ENCODE assay signal across 8 mouse cellular contexts in the genomic region with DNA sequence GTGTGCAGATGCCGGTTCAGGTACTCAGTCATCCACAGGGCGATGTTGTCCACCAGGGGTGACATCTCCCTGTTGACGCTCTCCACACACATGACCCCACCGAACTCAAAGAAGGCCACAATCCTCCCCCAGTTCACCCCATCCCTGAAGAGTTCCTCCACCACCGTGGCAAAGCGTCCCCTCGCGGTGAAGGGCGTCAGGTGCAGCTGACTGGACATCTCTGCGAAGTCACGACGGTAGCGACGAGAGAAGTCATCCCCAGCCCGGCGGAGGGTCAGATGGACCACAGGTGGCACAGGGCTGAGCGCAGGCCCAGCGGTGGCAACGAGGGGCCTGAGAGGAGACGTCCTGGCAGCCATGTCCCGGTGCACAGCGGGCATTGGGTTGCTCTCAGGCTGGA. TPM values are rescaled to one million over a fixed set of nuclear protein-coding genes. Genes with fewer than 3 reads are reported as not detected.
DNase-seq lines count a peak whose midpoint lies in the region; ATAC-seq and TF ChIP-seq lines count a peak whose summit lies in the region.

No protein-coding gene starts in this region.

- no peaks in the 10 kb centered on the region for H3K9me3 ChIP-seq in embryonic facial prominence, embryonic 14.5 days (ENCODE audit: control insufficient read depth, low read length)
- no peaks in the 10 kb centered on the region for H3K9me3 ChIP-seq in heart, embryonic 13.5 days
- no peaks in the 10 kb centered on the region for H3K9me3 ChIP-seq in kidney, embryonic 14.5 days (ENCODE audit: control insufficient read depth, low read length)
- no peaks in the 10 kb centered on the region for H3K9me3 ChIP-seq in liver, postnatal 0 days (ENCODE audit: low read length)
- no peaks in the 10 kb centered on the region for H3K9me3 ChIP-seq in stomach, embryonic 14.5 days (ENCODE audit: control insufficient read depth, low read depth, low read length)

- peaks cover 30% of the 10 kb centered on the region for H3K4me1 ChIP-seq in embryonic facial prominence, embryonic 14.5 days (ENCODE audit: control insufficient read depth, insufficient read depth, low read length)
- H3K4me1 ChIP-seq in heart, embryonic 13.5 days, result peaks cover 42% of the 10 kb centered on the region
- peaks cover 13% of the 10 kb centered on the region; the same call in 1 of the 2 replicates for H3K4me1 ChIP-seq in kidney, embryonic 14.5 days (ENCODE audit: control insufficient read depth, insufficient read depth, low read length)
- peaks cover 7% of the 10 kb centered on the region for H3K4me1 ChIP-seq in liver, postnatal 0 days (ENCODE audit: insufficient read depth)
- peaks cover 20% of the 10 kb centered on the region; the same call in 1 of the 2 replicates for H3K4me1 ChIP-seq in stomach, embryonic 14.5 days (ENCODE audit: control insufficient read depth, insufficient read depth, low read length)

- peak; percentile 69 for TF ChIP-seq CTCF in liver, postnatal 0 days (IDR thresholded peaks at IDR 0.05; ENCODE audit: low read depth)

- TF ChIP-seq EP300 in liver, postnatal 0 days (IDR thresholded peaks at IDR 0.05; ENCODE audit: low read depth), result no peak

- peak overlapping the region; percentile 75 for H3K4me3 ChIP-seq in embryonic facial prominence, embryonic 14.5 days (ENCODE audit: low read depth, low read length)
- peak overlapping the region; percentile 88 for H3K4me3 ChIP-seq in heart, embryonic 13.5 days
- peak overlapping the region; percentile 59 for H3K4me3 ChIP-seq in kidney, embryonic 14.5 days (ENCODE audit: low read length)
- H3K4me3 ChIP-seq in liver, postnatal 0 days (ENCODE audit: low read depth, low read length), result peak overlapping the region; percentile 36
- peak overlapping the region; percentile 79 for H3K4me3 ChIP-seq in stomach, embryonic 14.5 days (ENCODE audit: low read depth, low read length)

- DNase-seq in 3134 (ENCODE audit: extremely low read depth, insufficient read length, low spot score), result peak; percentile 50
- DNase-seq in adrenal gland, postnatal 25 days, result peak; percentile 52
- no peak for DNase-seq in embryonic facial prominence, embryonic 14.5 days (ENCODE audit: low spot score)
- peak; percentile 45 for DNase-seq in liver, postnatal 0 days
- DNase-seq in natural killer cell, adult 2 months (ENCODE audit: low spot score in 2 of 2), result peak; percentile 84

- no peak for ATAC-seq in embryonic facial prominence, embryonic 14.5 days (ENCODE audit: low read depth)
- no peak for ATAC-seq in heart, embryonic 13.5 days (ENCODE audit: extremely low read depth, insufficient number of reproducible peaks, low FRiP score, low TSS enrichment)
- ATAC-seq in kidney, embryonic 14.5 days (ENCODE audit: low FRiP score, low TSS enrichment), result 0 out of 2 replicates have a peak, but pooled peaks have one; percentile 1
- no peak for ATAC-seq in liver, postnatal 0 days
- ATAC-seq in stomach, embryonic 14.5 days (ENCODE audit: insufficient number of reproducible peaks, insufficient read depth, low FRiP score, low read depth), result no peak

- H3K36me3 ChIP-seq in embryonic facial prominence, embryonic 14.5 days (ENCODE audit: control insufficient read depth, insufficient read depth, low read length), result no peaks in the 10 kb centered on the region
- no peaks in the 10 kb centered on the region for H3K36me3 ChIP-seq in heart, embryonic 13.5 days
- H3K36me3 ChIP-seq in kidney, embryonic 14.5 days (ENCODE audit: control insufficient read depth, insufficient read depth, low read length), result no peaks in the 10 kb centered on the region
- no peaks in the 10 kb centered on the region for H3K36me3 ChIP-seq in liver, postnatal 0 days (replicated peaks; ENCODE audit: insufficient read depth, low read length)
- H3K36me3 ChIP-seq in stomach, embryonic 14.5 days (ENCODE audit: control insufficient read depth, insufficient read depth, low read length), result no peaks in the 10 kb centered on the region

- peaks cover 3% of the 10 kb centered on the region; the same call in 1 of the 2 replicates for H3K27me3 ChIP-seq in embryonic facial prominence, embryonic 14.5 days (replicated peaks; ENCODE audit: control insufficient read depth, insufficient read depth, low read length)
- no peaks in the 10 kb centered on the region for H3K27me3 ChIP-seq in heart, embryonic 13.5 days (replicated peaks)
- no peaks in the 10 kb centered on the region for H3K27me3 ChIP-seq in kidney, embryonic 14.5 days (ENCODE audit: control insufficient read depth, insufficient read depth, low read length)
- H3K27me3 ChIP-seq in liver, postnatal 0 days (ENCODE audit: insufficient read depth, low read length), result peaks cover 25% of the 10 kb centered on the region
- H3K27me3 ChIP-seq in stomach, embryonic 14.5 days (ENCODE audit: control insufficient read depth, insufficient read depth, low read length), result no peaks in the 10 kb centered on the region

- 8% methylated on average over 21 of the region's 22 CpGs for WGBS in embryonic facial prominence, embryonic 14.5 days
- WGBS in heart, embryonic 13.5 days, result 7% methylated on average over 22 of the region's 22 CpGs
- 3% methylated on average over 20 of the region's 22 CpGs for WGBS in kidney, embryonic 14.5 days
- WGBS in liver, postnatal 0 days (ENCODE audit: insufficient replicate concordance), result 12% methylated on average over 22 of the region's 22 CpGs
- 7% methylated on average over 22 of the region's 22 CpGs for WGBS in stomach, embryonic 14.5 days

- no peak overlapping the region for H3K27ac ChIP-seq in embryonic facial prominence, embryonic 14.5 days (replicated peaks; ENCODE audit: low read depth, low read length)
- no peak overlapping the region for H3K27ac ChIP-seq in heart, embryonic 13.5 days (replicated peaks)
- H3K27ac ChIP-seq in kidney, embryonic 14.5 days (ENCODE audit: low read depth, low read length), result no peak overlapping the region
- no peak overlapping the region for H3K27ac ChIP-seq in liver, postnatal 0 days (ENCODE audit: low read depth)
- 0 out of 2 replicates have a peak overlapping the region, but pooled peaks have one; percentile 10 for H3K27ac ChIP-seq in stomach, embryonic 14.5 days (ENCODE audit: low read length)

- H3K9ac ChIP-seq in embryonic facial prominence, embryonic 14.5 days (ENCODE audit: low read depth, low read length), result peak overlapping the region; percentile 90
- H3K9ac ChIP-seq in heart, embryonic 13.5 days, result peak overlapping the region; percentile 95
- peak overlapping the region; percentile 89; the same call in 1 of the 2 replicates for H3K9ac ChIP-seq in kidney, embryonic 14.5 days (ENCODE audit: low read depth, low read length)
- H3K9ac ChIP-seq in liver, postnatal 0 days (replicated peaks), result peak overlapping the region; percentile 44; the same call in 1 of the 2 replicates
- peak overlapping the region; percentile 36 for H3K9ac ChIP-seq in stomach, embryonic 14.5 days (replicated peaks; ENCODE audit: low read depth, low read length)

- H3K4me2 ChIP-seq in embryonic facial prominence, embryonic 14.5 days (ENCODE audit: low read depth, low read length), result peak overlapping the region; percentile 95
- peak overlapping the region; percentile 97 for H3K4me2 ChIP-seq in heart, embryonic 13.5 days
- H3K4me2 ChIP-seq in kidney, embryonic 14.5 days (replicated peaks; ENCODE audit: low read depth, low read length), result peak overlapping the region; percentile 75
- H3K4me2 ChIP-seq in liver, postnatal 0 days (ENCODE audit: low read depth, low read length), result peak overlapping the region; percentile 92
- peak overlapping the region; percentile 98 for H3K4me2 ChIP-seq in stomach, embryonic 14.5 days (replicated peaks; ENCODE audit: low read depth, low read length)

RNA-seq across cellular contexts. Expression of a gene that starts 1.7 kb away (rescaled TPM):
- 5.4 and 5.7 TPM in 2 replicates for total RNA-seq in adrenal gland, postnatal 25 days (2021)
- polyA plus RNA-seq in embryonic facial prominence, embryonic 14.5 days (2014; fragmentation: Nextera tagmentation; extraction: Ambion mirVana), result 11.1 and 11.8 TPM in 2 replicates
- 6.7 and 7.2 TPM in 2 replicates for polyA plus RNA-seq in heart, embryonic 13.5 days (2015; fragmentation: Nextera tagmentation; extraction: Ambion mirVana)
- polyA plus RNA-seq in kidney, embryonic 14.5 days (2014; fragmentation: Nextera tagmentation; extraction: Ambion mirVana), result 20.9 and 21.2 TPM in 2 replicates
- polyA plus RNA-seq in liver, postnatal 0 days (2015; fragmentation: Nextera tagmentation; extraction: Ambion mirVana), result 0.70 and 0.83 TPM in 2 replicates
- polyA plus RNA-seq in stomach, embryonic 14.5 days (2014; fragmentation: Nextera tagmentation; extraction: Ambion mirVana), result 16.2 and 19.2 TPM in 2 replicates

RNA-seq across cellular contexts. Expression of a gene that starts 47.2 kb away (rescaled TPM):
- total RNA-seq in adrenal gland, postnatal 25 days (2021), result 31.1 and 52.3 TPM in 2 replicates
- polyA plus RNA-seq in embryonic facial prominence, embryonic 14.5 days (2014; fragmentation: Nextera tagmentation; extraction: Ambion mirVana), result 13.4 and 15.6 TPM in 2 replicates
- polyA plus RNA-seq in heart, embryonic 13.5 days (2015; fragmentation: Nextera tagmentation; extraction: Ambion mirVana), result 8.3 and 9.7 TPM in 2 replicates
- polyA plus RNA-seq in kidney, embryonic 14.5 days (2014; fragmentation: Nextera tagmentation; extraction: Ambion mirVana), result 8.7 and 14.8 TPM in 2 replicates
- 7.3 and 8.0 TPM in 2 replicates for polyA plus RNA-seq in liver, postnatal 0 days (2015; fragmentation: Nextera tagmentation; extraction: Ambion mirVana)
- 18.4 and 19.2 TPM in 2 replicates for polyA plus RNA-seq in stomach, embryonic 14.5 days (2014; fragmentation: Nextera tagmentation; extraction: Ambion mirVana)

Comparison
In these comparisons a context has a peak if more than half of its experiments do, and no peak if none do; other contexts are left out.
1. H3K4me3 ChIP-seq: peak in every context shown above with its lines; median percentile 88 in heart, embryonic 13.5 days; 79 in stomach, embryonic 14.5 days; 75 in embryonic facial prominence, embryonic 14.5 days; 59 in kidney, embryonic 14.5 days; 36 in liver, postnatal 0 days.
2. H3K9ac ChIP-seq: peak in every context shown above with its lines; median percentile 95 in heart, embryonic 13.5 days; 90 in embryonic facial prominence, embryonic 14.5 days; 89 in kidney, embryonic 14.5 days; 44 in liver, postnatal 0 days; 36 in stomach, embryonic 14.5 days.